Mouse (Mus musculus): ENCODE measurements around the gene Nadk. TPM values are rescaled to one million over a fixed set of nuclear protein-coding genes. Genes with fewer than 3 reads are reported as not detected.

The Nadk gene
- polyA plus RNA-seq, 1 experiment from 2014 or later: 109 TPM

DNA sequence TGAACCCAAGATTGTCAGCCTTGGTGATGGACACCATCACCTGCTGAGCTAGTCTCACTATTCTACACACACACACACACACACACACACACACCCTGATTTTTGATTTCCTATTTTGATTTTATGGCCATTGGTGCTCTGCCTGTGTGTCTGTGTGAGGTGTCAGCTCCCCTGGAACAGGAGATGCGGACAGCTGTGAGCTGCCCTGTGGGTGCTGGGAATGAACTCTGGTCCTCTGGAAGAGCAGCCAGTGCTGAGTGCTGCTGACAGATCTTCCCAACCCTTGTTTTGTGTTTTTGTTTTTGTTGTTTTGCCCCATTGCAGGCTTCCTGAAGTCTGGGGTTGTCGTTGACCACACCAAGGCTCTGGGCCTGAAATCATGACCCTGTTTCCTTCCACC is 11.0 kb downstream of the Nadk start:
- no peak overlapping the region for H3K9ac ChIP-seq (replicated peaks)
- H3K27ac ChIP-seq (replicated peaks): no peak overlapping the region
- 92% methylated on average over 2 of the region's 2 CpGs for WGBS
- ATAC-seq (replicated peaks): no peak
- H3K4me1 ChIP-seq: no peaks in the 10 kb centered on the region
- H3K4me3 ChIP-seq: no peak overlapping the region
- H3K36me3 ChIP-seq: peaks cover 10% of the 10 kb centered on the region; the same call in 1 of the 2 replicates
- H3K27me3 ChIP-seq: no peaks in the 10 kb centered on the region
- no peaks in the 10 kb centered on the region for H3K9me3 ChIP-seq
- no peak overlapping the region for H3K4me2 ChIP-seq (replicated peaks)

DNA sequence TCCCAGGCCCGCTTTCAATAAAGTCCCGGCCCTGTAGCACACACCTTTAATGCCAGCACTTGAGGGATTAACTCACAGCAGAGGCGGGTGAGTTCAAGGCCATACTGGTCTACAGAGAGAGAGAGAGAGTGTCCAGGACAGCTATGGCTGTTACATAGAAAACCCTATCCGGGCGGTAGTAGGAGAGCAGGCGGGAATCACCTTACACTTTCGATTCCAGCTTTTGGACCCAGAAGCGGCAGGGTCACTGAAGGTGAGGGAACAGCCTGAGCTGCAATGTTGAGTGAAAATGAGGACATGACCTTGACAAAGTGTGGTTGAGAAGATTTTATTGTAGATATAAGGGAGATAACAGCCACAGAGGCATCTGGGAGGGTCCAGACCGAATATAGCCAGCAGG is 11.7 kb downstream of the Nadk start:
- no peaks in the 10 kb centered on the region for H3K4me1 ChIP-seq
- H3K4me2 ChIP-seq (replicated peaks): no peak overlapping the region
- H3K36me3 ChIP-seq: peaks cover 17% of the 10 kb centered on the region; the same call in 1 of the 2 replicates
- ATAC-seq (replicated peaks): no peak
- H3K9me3 ChIP-seq: no peaks in the 10 kb centered on the region
- H3K27me3 ChIP-seq: no peaks in the 10 kb centered on the region
- 95% methylated on average over 9 of the region's 9 CpGs for WGBS
- H3K4me3 ChIP-seq: no peak overlapping the region
- H3K9ac ChIP-seq (replicated peaks): no peak overlapping the region
- H3K27ac ChIP-seq (replicated peaks): no peak overlapping the region

DNA sequence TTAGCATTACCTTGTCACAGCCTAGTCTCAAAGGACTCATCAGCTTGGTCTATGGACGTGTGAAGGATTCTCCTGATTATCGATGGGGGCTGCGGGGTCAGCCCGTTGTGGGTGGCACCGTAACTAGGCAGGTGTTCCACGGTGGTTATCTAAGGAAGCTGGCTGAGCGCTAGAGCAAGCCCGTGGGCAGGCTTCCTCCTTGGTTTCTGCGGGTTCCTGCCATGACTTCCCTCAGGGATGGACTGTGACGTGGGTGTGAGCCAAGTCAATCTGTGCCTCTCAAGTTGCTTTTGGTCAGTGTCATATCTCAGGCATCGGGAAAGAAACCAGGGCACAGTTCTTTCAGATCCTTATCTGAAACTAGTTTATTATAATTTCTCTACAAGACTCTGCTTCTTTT is 12.8 kb downstream of the Nadk start:
- H3K4me2 ChIP-seq (replicated peaks): no peak overlapping the region
- ATAC-seq (replicated peaks): no peak
- no peak overlapping the region for H3K27ac ChIP-seq (replicated peaks)
- H3K36me3 ChIP-seq: peaks cover 22% of the 10 kb centered on the region; the same call in 1 of the 2 replicates
- no peak overlapping the region for H3K9ac ChIP-seq (replicated peaks)
- no peaks in the 10 kb centered on the region for H3K4me1 ChIP-seq
- 93% methylated on average over 11 of the region's 11 CpGs for WGBS
- no peaks in the 10 kb centered on the region for H3K27me3 ChIP-seq
- no peaks in the 10 kb centered on the region for H3K9me3 ChIP-seq
- H3K4me3 ChIP-seq: no peak overlapping the region

DNA sequence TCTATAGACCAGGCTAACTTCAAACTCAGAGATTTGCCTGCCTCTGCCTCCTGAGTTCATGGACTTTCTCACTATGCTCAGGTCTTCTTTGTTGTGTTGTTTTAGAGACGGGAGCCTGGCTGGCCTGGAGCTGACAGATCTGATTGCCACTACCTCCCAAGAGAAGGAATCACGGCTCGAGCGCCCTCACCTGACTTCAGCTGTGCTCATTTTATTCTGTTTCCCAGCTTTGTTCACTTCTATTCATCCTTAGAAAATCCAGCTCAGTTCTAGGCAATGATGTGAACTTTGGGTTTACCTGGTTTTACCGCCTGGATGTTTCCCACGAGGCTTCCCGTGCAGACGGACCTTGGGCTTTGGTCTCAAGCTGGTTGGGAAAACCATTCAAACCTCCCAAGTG is 13.3 kb downstream of the Nadk start:
- Histone ChIP-seq H3K9ac (replicated peaks) (no peak overlapping the region), H3K9me3 (no peaks in the 10 kb centered on the region), H3K4me2 (replicated peaks) (no peak overlapping the region), H3K27me3 (no peaks in the 10 kb centered on the region), H3K4me3 (no peak overlapping the region), H3K36me3 (peaks cover 22% of the 10 kb centered on the region; the same call in 1 of the 2 replicates), H3K27ac (replicated peaks) (no peak overlapping the region), H3K4me1 (no peaks in the 10 kb centered on the region)
- 85% methylated on average over 8 of the region's 8 CpGs for WGBS
- no peak for ATAC-seq (replicated peaks)

DNA sequence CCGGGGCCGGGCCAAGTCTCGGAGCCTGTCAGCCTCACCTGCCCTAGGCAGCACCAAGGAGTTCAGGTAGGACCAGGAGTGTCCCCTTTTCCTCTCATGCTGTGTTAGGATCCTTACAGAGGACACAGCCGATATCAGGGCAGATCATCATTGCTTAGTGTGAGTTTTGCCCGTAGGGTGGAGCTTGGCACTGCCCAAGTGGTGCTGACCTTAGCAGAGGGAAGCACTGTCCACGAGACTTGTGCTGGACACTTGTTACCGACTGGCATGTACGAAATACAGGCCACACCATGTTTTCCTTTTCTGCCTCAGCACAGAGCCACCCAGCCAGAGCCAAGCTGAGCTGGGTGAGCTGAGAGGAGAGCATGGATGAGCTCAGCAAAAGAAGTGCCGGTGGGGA is 15.0 kb downstream of the Nadk start:
- Histone ChIP-seq H3K27me3 (no peaks in the 10 kb centered on the region), H3K4me2 (replicated peaks) (no peak overlapping the region), H3K36me3 (peaks cover 22% of the 10 kb centered on the region; the same call in 1 of the 2 replicates), H3K9me3 (no peaks in the 10 kb centered on the region), H3K27ac (replicated peaks) (no peak overlapping the region), H3K4me3 (no peak overlapping the region), H3K4me1 (no peaks in the 10 kb centered on the region), H3K9ac (replicated peaks) (no peak overlapping the region)
- 95% methylated on average over 9 of the region's 9 CpGs for WGBS
- no peak for ATAC-seq (replicated peaks)

DNA sequence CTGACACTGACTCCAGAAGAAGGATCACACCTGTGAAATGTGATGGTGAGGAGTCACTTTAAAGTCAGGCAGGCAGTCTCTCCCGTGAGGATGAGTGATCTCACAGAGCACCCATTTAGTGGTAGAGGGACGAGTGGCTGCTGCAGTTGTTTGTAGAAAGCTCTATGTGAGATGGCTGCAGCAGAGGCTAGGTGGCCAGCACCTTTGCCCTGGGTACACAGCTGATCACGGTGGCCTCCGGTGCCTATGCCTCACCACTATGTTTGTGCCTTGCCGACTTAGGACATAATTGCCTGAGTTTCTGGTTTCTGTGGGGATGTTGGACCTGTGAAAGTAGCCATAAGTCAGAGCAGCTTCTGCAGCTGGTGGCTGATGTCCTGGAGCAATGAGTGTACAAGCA is 15.6 kb downstream of the Nadk start:
- no peaks in the 10 kb centered on the region for H3K9me3 ChIP-seq
- H3K4me2 ChIP-seq (replicated peaks): no peak overlapping the region
- H3K27me3 ChIP-seq: no peaks in the 10 kb centered on the region
- H3K4me1 ChIP-seq: no peaks in the 10 kb centered on the region
- 95% methylated on average over 5 of the region's 5 CpGs for WGBS
- H3K4me3 ChIP-seq: no peak overlapping the region
- H3K27ac ChIP-seq (replicated peaks): no peak overlapping the region
- H3K36me3 ChIP-seq: peaks cover 22% of the 10 kb centered on the region; the same call in 1 of the 2 replicates
- ATAC-seq (replicated peaks): no peak
- H3K9ac ChIP-seq (replicated peaks): no peak overlapping the region

DNA sequence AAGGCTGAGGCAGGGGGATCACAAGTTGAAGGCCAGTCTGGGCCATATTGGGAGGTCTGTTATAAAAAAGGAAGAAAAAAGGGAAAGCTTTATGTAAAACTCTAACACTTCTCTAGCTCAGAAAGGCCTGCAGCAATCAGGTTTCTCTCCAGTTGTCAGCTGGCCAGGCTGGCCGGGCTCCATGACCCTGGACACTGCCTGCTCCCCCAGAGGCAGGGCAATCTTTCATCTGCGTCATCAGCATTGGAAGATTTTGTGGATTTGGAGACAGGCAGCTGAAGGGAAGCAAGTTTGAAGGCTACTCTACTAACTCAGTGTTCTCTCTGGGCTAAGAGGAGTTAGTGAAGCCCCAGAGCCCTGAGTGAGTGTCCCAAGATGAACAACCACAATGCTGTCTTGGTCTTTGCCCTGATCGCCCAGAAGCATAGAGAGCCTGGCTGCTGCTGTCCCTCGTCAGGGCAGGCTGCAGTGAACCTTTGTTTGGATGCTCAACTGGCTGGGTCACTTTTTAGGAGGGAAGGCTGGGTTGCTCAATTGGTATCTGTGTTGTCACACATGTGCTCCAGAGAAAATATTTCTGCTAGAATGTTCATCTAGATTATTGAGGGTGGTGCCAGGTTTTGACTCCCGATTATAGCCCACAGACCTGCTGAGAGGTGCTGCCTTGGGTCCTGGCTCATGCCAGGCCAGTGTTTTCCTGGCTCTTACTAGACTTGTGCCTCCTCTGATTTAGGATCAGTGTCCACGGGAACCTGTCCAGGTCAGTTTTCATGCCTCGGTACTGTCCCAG is 16.4 kb downstream of the Nadk start:
- H3K27me3 ChIP-seq: no peaks in the 10 kb centered on the region
- no peak overlapping the region for H3K9ac ChIP-seq (replicated peaks)
- H3K4me3 ChIP-seq: no peak overlapping the region
- H3K4me2 ChIP-seq (replicated peaks): no peak overlapping the region
- H3K4me1 ChIP-seq: no peaks in the 10 kb centered on the region
- ATAC-seq (replicated peaks): no peak
- peaks cover 29% of the 10 kb centered on the region for H3K36me3 ChIP-seq
- no peak overlapping the region for H3K27ac ChIP-seq (replicated peaks)
- no peaks in the 10 kb centered on the region for H3K9me3 ChIP-seq
- WGBS: 86% methylated on average over 7 of the region's 7 CpGs

DNA sequence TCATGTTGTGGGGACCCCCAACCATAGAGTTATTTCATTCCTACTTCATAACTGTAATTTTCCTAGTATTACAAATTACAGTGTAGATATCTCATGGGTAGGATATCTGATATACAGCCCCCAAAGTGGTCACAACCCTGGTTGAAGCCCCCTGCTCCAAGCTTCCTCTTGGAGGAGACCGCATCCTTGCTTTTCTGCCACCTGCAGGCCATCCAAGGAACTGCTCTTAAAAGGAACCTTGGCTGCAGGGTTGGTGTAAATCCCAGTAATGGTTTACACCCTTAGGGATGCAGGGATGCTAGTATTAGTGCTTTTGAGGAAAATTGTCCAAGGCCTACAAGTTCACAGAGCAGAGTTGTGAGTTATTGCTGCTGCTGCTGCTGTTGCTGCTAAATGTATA is 18.2 kb downstream of the Nadk start:
- H3K4me1 ChIP-seq: no peaks in the 10 kb centered on the region
- no peaks in the 10 kb centered on the region for H3K9me3 ChIP-seq
- H3K27me3 ChIP-seq: no peaks in the 10 kb centered on the region
- H3K4me3 ChIP-seq: no peak overlapping the region
- no peak overlapping the region for H3K27ac ChIP-seq (replicated peaks)
- WGBS: 22% methylated on average over 1 of the region's 1 CpGs
- peaks cover 48% of the 10 kb centered on the region for H3K36me3 ChIP-seq
- H3K9ac ChIP-seq (replicated peaks): no peak overlapping the region
- no peak for ATAC-seq (replicated peaks)
- no peak overlapping the region for H3K4me2 ChIP-seq (replicated peaks)

DNA sequence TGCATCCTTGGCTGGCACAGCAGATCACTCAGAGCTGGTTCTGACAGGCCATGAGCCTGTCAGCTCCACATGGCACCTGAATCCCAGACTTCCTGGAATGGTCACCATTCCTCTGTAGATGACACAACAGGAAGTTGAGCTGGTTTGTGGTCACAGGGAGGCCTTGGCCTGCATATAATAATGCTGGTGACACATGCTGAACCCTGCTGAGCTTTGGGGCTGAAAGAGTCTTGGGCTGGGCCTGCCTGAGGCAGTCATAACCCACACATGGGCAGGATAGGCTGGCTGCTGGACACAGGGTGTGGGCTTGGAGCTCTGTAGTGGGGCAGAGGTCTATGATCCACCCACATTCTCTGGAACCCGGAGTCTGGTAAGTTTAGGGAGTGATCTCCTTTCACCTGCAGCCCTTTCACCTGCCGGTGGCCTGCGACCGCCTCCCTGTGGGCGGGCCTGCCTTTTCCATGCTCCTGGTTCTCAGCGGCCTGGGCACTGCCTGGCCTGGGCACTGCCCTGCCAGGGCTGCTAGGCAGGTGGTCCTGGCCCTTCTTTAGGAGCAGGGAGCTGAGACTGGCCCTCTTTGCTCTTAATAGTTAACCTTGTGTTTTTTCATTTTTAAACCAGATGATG is 20.2 kb downstream of the Nadk start:
- Histone ChIP-seq H3K4me2 (replicated peaks) (no peak overlapping the region), H3K9ac (replicated peaks) (no peak overlapping the region), H3K9me3 (no peaks in the 10 kb centered on the region), H3K27me3 (no peaks in the 10 kb centered on the region), H3K4me1 (no peaks in the 10 kb centered on the region), H3K36me3 (peaks cover 61% of the 10 kb centered on the region), H3K4me3 (no peak overlapping the region), H3K27ac (replicated peaks) (no peak overlapping the region)
- ATAC-seq (replicated peaks): no peak
- WGBS: 96% methylated on average over 6 of the region's 6 CpGs

DNA sequence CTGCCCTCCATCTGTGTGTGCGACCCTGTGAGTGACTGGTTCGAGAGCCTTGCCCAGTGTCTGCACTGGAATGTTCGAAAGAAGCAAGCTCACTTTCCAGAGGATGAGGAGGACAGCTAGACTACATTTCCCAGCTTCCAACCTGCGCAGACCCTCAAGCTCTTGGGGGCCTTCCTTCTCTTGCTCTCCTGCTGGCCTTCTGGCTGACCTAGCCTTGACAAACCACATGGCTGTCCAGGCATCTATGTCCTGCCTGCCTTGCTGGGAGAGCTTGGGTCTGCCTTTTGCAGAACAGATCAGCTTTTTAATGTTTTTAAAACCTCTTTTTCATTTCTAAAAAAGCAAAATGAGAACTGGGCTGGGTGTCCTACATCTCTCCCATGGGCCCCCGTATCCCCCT is 27.2 kb downstream of the Nadk start:
- no peak overlapping the region for H3K9ac ChIP-seq (replicated peaks)
- H3K4me3 ChIP-seq: no peak overlapping the region
- H3K36me3 ChIP-seq: peaks cover 67% of the 10 kb centered on the region
- no peaks in the 10 kb centered on the region for H3K9me3 ChIP-seq
- no peak overlapping the region for H3K27ac ChIP-seq (replicated peaks)
- WGBS: 97% methylated on average over 5 of the region's 5 CpGs
- ATAC-seq (replicated peaks): no peak
- no peaks in the 10 kb centered on the region for H3K4me1 ChIP-seq
- H3K4me2 ChIP-seq (replicated peaks): no peak overlapping the region
- H3K27me3 ChIP-seq: no peaks in the 10 kb centered on the region

DNA sequence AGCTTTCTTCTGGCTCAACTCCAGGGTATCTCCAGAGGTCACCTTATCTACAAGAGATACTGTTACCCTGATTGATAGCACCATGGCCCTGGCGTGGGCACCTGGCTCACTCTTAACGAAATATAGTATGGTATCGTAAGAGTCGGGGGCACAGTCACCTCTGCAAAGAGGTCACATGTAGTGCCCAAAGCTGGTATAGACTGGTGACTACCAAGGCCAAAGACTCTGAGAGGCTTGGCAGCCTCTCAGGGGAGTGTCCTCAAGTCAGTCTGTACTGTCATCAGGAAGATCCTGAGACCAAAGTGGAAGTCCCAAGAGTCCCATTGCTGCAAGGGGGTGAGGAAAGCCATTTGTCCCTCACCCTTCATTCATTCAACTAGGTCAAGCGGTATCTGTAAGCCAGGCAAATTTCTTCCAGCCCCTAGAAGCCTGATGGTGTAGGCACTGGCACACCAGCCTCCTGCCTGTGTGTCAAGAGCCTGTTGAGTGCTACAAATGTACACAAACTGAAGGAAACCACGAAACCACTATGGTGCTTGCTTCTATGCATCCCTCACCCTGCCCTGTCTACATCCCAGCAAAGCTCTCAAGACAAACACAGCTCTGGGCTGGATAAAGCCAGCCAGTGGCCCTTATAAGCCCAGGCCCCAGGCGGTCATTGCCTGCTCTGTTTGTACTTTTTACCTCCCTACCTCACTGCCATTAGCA is 29.0 kb downstream of the Nadk start:
- H3K4me2 ChIP-seq (replicated peaks): no peak overlapping the region
- peaks cover 49% of the 10 kb centered on the region for H3K36me3 ChIP-seq
- WGBS: 91% methylated on average over 7 of the region's 7 CpGs

DNA sequence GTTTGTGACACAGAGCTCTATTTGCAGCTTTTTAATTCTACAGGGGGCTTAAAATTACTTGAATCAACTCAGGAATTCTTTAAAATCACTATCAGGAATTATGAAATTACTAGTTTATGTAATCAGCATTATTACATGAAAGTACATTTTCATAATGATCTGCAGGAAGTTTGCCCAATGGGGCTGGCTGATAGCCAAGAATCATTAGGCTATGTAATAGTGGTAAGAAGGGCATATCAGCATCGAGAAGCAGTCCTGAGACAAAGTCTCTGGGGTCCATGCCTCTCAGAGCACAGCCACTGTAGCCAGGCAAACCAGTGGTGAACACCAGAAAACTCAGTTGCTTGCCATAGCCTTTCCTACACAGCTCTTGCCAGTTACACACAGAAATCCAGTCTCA is 31.6 kb downstream of the Nadk start:
- H3K9ac ChIP-seq (replicated peaks): no peak overlapping the region
- ATAC-seq (replicated peaks): no peak
- no peaks in the 10 kb centered on the region for H3K4me1 ChIP-seq
- 47% methylated on average over 1 of the region's 1 CpGs for WGBS
- no peak overlapping the region for H3K4me3 ChIP-seq
- no peak overlapping the region for H3K27ac ChIP-seq (replicated peaks)
- H3K27me3 ChIP-seq: no peaks in the 10 kb centered on the region
- H3K9me3 ChIP-seq: no peaks in the 10 kb centered on the region
- peaks cover 25% of the 10 kb centered on the region for H3K36me3 ChIP-seq
- H3K4me2 ChIP-seq (replicated peaks): no peak overlapping the region

More for the DNA sequence above, 29.0 kb downstream of the Nadk start:
- Histone ChIP-seq H3K27me3 (no peaks in the 10 kb centered on the region), H3K9me3 (no peaks in the 10 kb centered on the region), H3K27ac (replicated peaks) (no peak overlapping the region), H3K9ac (replicated peaks) (no peak overlapping the region), H3K4me3 (no peak overlapping the region), H3K4me1 (no peaks in the 10 kb centered on the region)
- no peak for ATAC-seq (replicated peaks)
